Mouse (Mus musculus): Measurements from ENCODE around the gene Opalin.

Opalin gene

DNA sequence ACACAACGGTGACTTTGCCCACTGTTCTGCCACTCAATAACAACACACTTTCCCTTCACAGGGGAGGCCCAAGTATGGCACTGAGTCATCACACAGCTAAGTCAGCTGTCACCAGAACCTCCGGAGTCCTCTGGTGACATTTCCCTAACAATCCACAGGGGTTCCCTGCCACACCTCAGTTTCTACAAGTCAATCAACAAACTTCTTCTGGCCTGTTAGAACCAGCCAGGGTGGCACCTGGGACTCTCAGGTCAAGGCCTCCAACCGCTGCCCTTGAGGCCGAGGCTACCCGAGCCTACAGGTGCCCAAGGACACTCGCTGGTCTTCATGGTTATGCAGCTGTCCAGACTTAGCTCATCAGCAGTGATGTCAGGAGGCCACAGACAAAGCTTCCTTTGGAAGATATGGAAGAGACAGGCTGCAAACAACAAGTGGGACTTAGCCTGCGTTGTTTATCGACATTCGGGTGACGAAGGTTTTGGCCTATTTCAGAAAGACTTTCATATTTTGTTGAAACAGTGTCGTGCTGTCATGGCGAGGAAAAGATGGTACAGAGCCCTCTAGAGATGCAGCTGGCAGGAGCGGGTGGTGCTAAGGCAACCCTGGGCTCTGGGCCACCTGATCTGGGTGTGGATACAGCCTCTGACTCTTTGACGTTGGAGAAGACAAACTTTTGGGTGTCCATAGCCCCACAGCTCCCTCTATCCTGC is 3.0 kb downstream of the Opalin start:
- no peak for DNase-seq (ENCODE audit: low spot score in 2 of 2)

- peak; percentile 73 to 84 for DNase-seq (ENCODE audit: low spot score in 2 of 2)
Observed at GRCm38 (mm10) chr19:41071500-41071899, 5.4 kb downstream of the Opalin start.

DNA sequence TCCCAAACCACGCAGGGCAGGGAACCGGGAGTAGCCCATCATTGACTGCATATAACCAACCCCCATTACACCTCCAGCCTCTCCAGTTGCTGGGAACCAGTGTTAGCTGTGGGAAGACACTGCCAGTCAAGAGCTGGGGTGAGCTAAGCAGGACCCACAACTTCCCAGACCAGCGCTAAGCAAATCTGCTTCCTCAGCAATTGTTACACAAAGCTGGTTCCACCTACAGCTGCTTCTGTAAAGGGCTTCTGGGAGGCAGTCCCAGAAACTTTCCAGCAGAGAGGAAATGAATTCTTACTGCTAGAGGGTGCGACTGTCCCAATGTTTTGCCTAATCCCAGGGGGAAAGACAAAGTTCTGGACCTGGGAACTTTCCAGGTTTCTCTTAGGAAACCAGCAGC is 22.2 kb downstream of the Opalin start:
- DNase-seq (ENCODE audit: low spot score in 2 of 2) = no peak

GRCm38 (mm10) chr19:41053530-41053929 is 23.4 kb downstream of the Opalin start:
- DNase-seq (ENCODE audit: low spot score in 2 of 2) = no peak

DNA sequence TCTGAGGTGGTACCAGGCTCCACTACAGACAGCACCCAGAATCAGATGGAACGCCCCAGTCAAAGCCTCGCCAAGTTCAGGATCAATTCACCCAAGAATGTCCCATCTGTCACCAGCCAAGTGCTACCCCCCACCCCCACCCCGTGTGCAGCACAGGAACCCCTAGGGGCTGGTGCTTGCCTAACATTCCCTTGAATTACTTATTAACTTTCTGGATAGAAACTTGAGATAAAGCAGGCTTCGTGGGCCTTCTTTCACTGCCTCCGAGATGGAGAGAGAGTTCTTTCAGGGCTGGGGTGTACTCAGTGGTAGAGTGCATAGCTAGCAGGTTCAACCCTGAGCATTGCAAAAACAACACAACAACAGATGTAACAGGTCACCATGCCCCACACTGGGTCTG is 24.7 kb downstream of the Opalin start:
- no peak for DNase-seq (ENCODE audit: low spot score in 2 of 2)

- no peak for DNase-seq (ENCODE audit: low spot score in 2 of 2)
Observed at GRCm38 (mm10) chr19:41051714-41052113, 25.2 kb downstream of the Opalin start.

GRCm38 (mm10) chr19:41048187-41048559 is 28.7 kb downstream of the Opalin start:
- no peak for DNase-seq (ENCODE audit: low spot score in 2 of 2)

GRCm38 (mm10) chr19:41047437-41048186 is 29.3 kb downstream of the Opalin start:
- no peak for DNase-seq (ENCODE audit: low spot score in 2 of 2)

DNA sequence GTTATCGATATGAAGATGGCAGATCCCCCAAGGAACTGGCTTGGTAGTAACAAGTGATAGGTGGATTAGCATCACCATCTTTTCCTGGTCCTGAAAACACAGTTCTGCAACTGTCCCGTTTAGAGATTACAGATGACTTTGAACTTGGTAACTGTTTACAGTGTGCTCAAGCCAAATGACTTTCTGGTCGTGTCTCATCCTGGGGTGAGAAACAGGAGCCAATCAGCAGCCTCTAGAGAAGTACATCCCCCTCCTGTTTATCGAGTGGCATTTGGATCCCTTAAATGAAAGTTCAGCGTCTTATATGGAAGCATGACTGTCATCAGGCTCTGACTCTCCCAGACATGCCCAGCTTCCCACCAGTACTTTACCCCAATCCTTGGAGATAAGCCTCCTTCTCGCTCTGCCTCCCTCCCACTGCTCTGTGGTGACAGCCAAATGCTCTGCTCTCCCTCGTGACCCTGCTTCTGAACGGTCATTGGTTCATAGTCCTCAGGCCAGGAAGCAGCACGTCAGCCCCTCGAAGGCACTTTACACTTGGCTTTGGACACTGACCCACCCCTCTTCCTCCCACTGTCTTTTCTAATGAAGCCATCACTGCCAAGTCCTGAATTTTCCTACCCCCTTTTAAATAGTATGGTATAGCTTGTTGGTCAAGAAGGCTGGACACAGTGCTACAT is 31.7 kb downstream of the Opalin start:
- DNase-seq (ENCODE audit: low spot score in 2 of 2) = no peak

DNA sequence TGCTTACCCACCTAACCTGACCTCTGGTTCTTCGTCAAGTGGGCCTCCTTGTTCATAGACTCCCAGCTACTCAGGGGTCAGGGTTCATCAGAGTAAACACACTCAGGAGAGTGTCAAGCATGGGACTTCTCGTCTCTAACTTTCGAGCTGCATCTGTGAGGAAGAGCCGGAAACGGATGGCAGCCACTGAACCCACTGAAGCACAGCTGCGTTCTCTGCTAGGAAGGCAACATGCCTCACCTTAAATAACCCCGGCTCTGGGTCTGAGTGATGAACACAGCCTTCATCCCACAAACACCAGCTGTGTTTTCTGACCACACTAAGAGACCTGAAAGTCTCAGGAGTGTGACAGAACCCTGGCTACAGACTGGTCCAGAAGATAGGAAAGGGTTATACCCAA is 37.8 kb downstream of the Opalin start:
- DNase-seq (ENCODE audit: low spot score in 2 of 2) = no peak

DNA sequence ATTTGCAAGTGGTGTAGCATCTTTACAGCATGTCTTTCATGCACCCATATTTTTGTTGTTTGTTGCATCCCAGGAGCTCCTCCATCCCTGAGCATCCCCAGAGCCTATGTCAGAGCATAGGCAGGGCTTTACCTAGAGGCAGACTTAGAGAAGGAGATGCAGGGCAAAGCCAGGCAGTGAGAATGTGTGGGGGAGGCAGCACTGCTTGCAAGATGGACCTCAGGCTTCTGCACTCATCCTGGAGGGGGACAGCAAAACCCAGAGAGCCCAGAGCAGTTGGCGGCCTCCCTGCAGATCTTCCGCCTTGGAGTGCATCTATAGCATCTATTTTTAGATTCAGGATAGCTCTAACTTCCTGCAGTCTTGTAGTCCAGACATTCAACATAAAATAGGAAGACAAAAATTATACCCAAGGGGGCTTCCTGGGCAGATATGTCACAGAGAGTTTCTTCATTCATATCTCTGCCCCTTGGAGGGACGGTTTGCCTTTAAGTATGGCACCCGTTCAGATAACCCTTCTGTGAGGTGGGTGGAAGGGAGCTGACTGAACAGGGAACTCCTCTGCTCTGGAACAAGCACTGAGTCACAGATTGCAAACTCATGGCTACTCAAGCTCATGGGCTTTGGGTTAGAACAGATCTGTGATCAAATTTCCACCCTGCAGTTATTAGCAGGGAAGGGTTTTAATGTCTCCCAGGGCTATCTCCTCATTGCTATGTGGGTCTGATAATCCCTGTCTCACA is 40.9 kb downstream of the Opalin start:
- DNase-seq (ENCODE audit: low spot score in 2 of 2) = no peak

GRCm38 (mm10) chr19:41031869-41032268 is 45.0 kb downstream of the Opalin start:
- no peak for DNase-seq (ENCODE audit: low spot score in 2 of 2)

- DNase-seq (ENCODE audit: low spot score in 2 of 2) = no peak
Observed at GRCm38 (mm10) chr19:41031009-41031408, 45.9 kb downstream of the Opalin start.

DNA sequence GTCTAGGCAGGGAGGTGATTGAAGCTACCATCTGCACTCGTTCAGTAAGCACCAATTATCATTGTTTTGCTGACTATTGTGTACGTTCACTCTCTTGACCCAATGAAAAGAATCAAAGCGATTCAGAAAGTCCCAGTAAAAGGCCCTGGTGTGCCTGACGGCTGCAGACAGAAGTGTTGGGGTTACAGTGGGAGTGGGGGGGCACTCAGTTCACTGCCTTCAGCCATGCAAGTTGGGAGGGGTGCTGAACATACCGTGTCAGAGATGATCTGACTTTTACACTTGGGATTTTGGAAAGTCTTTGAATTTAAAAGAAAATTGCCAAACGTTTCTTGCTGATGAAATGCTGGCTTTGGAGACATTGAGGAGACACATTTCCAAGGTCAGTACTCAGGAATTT is 46.8 kb downstream of the Opalin start:
- DNase-seq (ENCODE audit: low spot score in 2 of 2) = no peak

- no peak for DNase-seq (ENCODE audit: low spot score in 2 of 2)
Observed at GRCm38 (mm10) chr19:41029219-41029618, 47.7 kb downstream of the Opalin start, which contains the start of gene Dntt. Gene Dntt (plus strand): TSS chr19:41029275.

DNA sequence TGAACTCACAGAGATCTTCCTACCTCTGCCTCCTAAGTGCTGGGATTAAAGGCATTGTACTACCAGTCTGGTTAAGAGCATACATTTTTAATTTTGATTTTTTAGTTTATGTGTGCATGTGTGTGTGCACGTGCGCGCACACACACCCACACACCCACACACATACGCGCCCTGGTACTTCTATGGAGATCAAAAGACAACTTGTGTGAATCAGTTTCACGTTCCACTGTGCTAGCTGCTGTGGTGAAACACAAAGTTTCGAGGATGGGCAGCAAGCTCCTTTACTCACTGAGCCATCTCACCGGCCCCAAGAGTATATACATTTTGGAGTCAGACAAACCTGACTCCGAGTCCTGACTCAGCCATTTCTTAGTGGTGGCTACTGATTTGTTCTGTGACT is 49.3 kb downstream of the Opalin start:
- no peak for DNase-seq (ENCODE audit: low spot score in 2 of 2)

DNA sequence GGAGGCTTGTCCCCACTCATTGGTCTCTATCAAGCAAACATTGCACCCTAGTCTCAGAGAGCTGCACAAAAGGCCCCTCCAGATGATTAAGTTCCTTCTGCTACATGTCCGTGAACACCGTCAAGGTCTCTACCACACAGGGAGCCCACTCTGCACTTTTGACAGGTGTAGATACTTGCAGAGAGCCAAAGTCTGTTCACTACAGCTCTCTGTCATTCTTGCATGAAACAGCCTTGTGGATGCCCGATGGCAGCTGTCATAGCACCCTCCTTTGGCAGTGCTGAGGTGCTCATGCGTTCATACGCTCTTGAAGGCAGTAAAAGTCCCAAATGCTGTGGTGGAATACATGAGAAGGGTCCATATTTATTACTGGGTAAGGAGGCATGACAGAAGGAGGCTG is 49.9 kb downstream of the Opalin start:
- no peak for DNase-seq (ENCODE audit: low spot score in 2 of 2)

- no peak for DNase-seq (ENCODE audit: low spot score in 2 of 2)
Observed at GRCm38 (mm10) chr19:41026551-41026950, 50.4 kb downstream of the Opalin start.

- DNase-seq (ENCODE audit: low spot score in 2 of 2) = peak in 1 of 2 experiments; percentile 18
Observed at GRCm38 (mm10) chr19:41022244-41022643, 54.7 kb downstream of the Opalin start.

GRCm38 (mm10) chr19:41020537-41020936 is 56.4 kb downstream of the Opalin start:
- DNase-seq (ENCODE audit: low spot score in 2 of 2) = no peak

DNA sequence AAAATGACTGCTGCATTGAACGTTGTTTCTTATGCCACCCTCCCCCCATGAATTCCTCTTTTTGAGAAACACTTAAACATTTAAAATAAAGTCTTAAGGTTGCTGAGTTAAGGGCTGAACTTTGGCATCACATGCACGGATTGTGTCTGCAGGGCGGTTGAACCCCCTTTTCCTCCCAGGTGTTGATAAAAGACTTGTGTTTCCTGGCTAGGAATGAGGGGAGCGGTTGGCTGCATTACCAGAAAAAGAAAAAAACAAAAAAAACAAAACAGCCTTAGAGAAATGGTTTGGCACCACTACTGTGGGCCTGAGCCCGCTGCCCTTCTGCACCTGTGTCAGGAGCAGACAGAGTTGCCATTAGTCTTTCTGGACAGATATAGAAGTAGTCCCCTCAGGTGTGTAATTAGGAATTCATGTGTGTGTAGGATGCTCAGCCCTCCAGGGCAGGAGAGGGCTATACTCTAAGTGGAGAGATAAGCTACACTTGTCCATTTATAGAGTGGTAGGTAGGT is 57.7 kb downstream of the Opalin start:
- DNase-seq (ENCODE audit: low spot score in 2 of 2) = no peak

Data from right cerebral cortex, postnatal 36 days (tissue).